Mouse (Mus musculus) neural tube, embryonic 11.5 days (tissue): ENCODE data around the gene Olfr691. TPM values are rescaled to one million over a fixed set of nuclear protein-coding genes. Genes with fewer than 3 reads are reported as not detected.
"Not testable (repeated sequence)": the region's sequence is repeated elsewhere in the genome, so short reads cannot be mapped to it uniquely, and the experiment has no call there.

Experiments used
- ATAC-seq: fragments of 200-750 bp; cut with Nextera tagmentation; 2 replicates; pipeline ENCODE4 v1.8.0; 2017; ENCODE audit warnings: moderate number of reproducible peaks, mild to moderate bottlenecking, moderate TSS enrichment, moderate library complexity; ENCODE audit not compliant: insufficient read depth, low FRiP score, low TSS enrichment
- DNase-seq: peaks from one replicate; pipeline ENCODE4 v3.0.0-alpha.2; 2015; ENCODE audit warnings: low spot score
- H3K27ac ChIP-seq: fragments of 300-500 bp; sonication (generic); 2 replicates; pipeline ENCODE4 v1.5.1; 2014; ENCODE audit warnings: low read depth, mild to moderate bottlenecking, low read length
- H3K27me3 ChIP-seq: fragments of 300-500 bp; sonication (generic); 2 replicates; pipeline ENCODE4 v1.6.1; 2014; ENCODE audit warnings: mild to moderate bottlenecking, low read length, mixed read lengths; ENCODE audit not compliant: control insufficient read depth, insufficient read depth
- H3K36me3 ChIP-seq: fragments of 300-500 bp; sonication (generic); 2 replicates; pipeline ENCODE4 v1.6.1; 2014; ENCODE audit warnings: mild to moderate bottlenecking, low read length, moderate library complexity, mixed read lengths; ENCODE audit not compliant: control insufficient read depth, insufficient read depth
- H3K4me1 ChIP-seq: fragments of 300-500 bp; sonication (generic); 2 replicates; pipeline ENCODE4 v1.6.1; 2014; ENCODE audit warnings: low read length, mixed read lengths; ENCODE audit not compliant: control insufficient read depth, insufficient read depth
- H3K4me2 ChIP-seq: fragments of 300-500 bp; sonication (generic); 2 replicates; pipeline ENCODE4 v1.6.1; 2014; ENCODE audit warnings: low read depth, mild to moderate bottlenecking, moderate library complexity
- H3K4me3 ChIP-seq: fragments of 300-500 bp; sonication (generic); 2 replicates; pipeline ENCODE4 v1.5.1; 2014; ENCODE audit warnings: low read depth, low read length
- H3K9ac ChIP-seq: fragments of 300-500 bp; sonication (generic); 2 replicates; pipeline ENCODE4 v1.6.1; 2014; ENCODE audit warnings: mild to moderate bottlenecking, low read length
- H3K9me3 ChIP-seq: fragments of 300-500 bp; sonication (generic); 2 replicates; pipeline ENCODE4 v1.6.1; 2016; ENCODE audit warnings: low read length; ENCODE audit not compliant: control insufficient read depth
- WGBS: fragments of 180-500 bp; shearing (Covaris S2); extraction: QIAGEN DNeasy Blood & Tissue Kit; methylation state at CpG from one replicate; pipeline ENCODE4 v1.1.7; 2014; 5-methylcytosine and 5-hydroxymethylcytosine counted together
- polyA plus RNA-seq: library from polyadenylated mRNA; unstranded; fragments of >200 nt; fragmentation: Nextera tagmentation; extraction: Ambion mirVana; gene quantifications from 2 replicates; pipeline ENCODE4 v1.2.1, GENCODE M21; 2014

Gene Olfr691
- polyA plus RNA-seq, 1 experiment from 2014 or later = not detected

DNA sequence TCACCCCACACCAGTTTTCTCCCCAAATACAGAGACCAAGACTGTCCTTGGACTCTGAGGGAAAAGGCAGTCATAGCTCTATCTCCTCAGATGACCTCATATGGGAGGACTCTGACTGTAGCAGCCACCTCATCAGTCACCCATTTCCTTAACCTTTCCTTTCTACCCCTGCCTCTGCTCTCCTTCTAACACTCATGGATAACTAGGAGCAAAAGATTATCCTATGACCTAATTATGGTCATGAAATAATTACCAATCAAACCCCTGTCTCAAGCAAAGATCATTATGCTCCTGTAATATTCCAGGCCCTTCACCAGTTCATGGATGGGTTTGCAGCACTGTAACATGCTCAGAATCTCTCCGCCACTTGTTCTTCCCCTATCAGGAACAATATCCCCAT lies 25.9 kb upstream of the Olfr691 start, which contains the start of gene Olfr692:
TSS of gene Olfr692 (plus strand) at position 301 of the 400 bp plus-strand sequence.
- Histone ChIP-seq H3K27me3 (no peaks in the 10 kb centered on the region), H3K4me2 (no peak within 1 kb of the TSS), H3K9me3 (no peaks in the 10 kb centered on the region), H3K4me1 (no peaks in the 10 kb centered on the region), H3K9ac (no peak within 1 kb of the TSS), H3K36me3 (no peaks in the 10 kb centered on the region), H3K4me3 (no peak within 1 kb of the TSS), H3K27ac (no peak within 1 kb of the TSS)
- no peak for DNase-seq
- WGBS = 98% methylated on average over 1 of the region's 1 CpGs
- ATAC-seq = no peak

DNA sequence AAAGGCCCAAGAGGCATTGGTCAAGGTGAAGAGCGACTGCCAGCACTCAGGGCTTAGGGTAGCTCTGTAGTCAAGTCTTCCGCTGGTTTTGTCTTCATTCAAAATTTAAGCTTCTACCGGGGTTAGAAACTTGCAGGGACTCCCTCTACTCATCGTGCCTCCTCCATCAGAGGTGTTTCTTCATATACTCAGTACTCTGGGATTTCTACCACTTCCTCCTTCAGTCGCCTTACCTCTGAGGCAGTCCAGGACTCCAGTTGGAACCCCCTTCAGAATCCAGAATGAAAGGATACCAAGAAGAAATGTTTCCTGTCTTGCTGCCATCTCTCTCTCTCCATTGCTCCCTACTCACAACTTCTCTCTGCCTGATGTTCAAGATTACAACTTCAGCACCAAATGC lies 25.2 kb upstream of the Olfr691 start:
- no peak overlapping the region for H3K4me2 ChIP-seq
- H3K27ac ChIP-seq = no peak overlapping the region
- H3K9me3 ChIP-seq = no peaks in the 10 kb centered on the region
- no peak for ATAC-seq
- H3K27me3 ChIP-seq = no peaks in the 10 kb centered on the region
- H3K9ac ChIP-seq = no peak overlapping the region
- no peak for DNase-seq
- H3K4me1 ChIP-seq = no peaks in the 10 kb centered on the region
- H3K4me3 ChIP-seq = no peak overlapping the region
- H3K36me3 ChIP-seq = no peaks in the 10 kb centered on the region
- 87% methylated on average over 5 of the region's 5 CpGs for WGBS

DNA sequence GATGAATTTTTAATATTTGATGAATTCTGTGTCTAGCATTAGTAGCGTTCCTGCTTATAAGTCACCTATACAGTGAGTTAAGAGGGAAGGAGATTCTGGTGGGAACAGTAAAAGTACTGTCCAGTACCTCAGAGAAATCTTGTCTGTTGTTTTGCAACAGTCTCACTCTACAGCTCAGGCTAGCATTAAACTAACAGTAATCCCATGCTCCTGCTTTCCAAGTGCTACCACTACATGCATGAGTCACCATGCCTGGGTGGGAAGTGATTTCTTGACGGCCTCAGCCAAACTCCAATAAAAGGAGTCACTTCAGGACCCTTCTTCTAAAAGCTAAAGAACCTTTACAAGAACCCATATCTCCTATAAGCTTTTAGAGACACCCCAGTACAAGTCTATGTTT lies 19.6 kb upstream of the Olfr691 start:
- DNase-seq (no peak), ATAC-seq (no peak)
- Histone ChIP-seq H3K27ac (no peak overlapping the region), H3K9ac (no peak overlapping the region), H3K4me3 (no peak overlapping the region), H3K27me3 (no peaks in the 10 kb centered on the region), H3K36me3 (no peaks in the 10 kb centered on the region), H3K4me1 (no peaks in the 10 kb centered on the region), H3K9me3 (no peaks in the 10 kb centered on the region), H3K4me2 (no peak overlapping the region)
- 85% methylated on average over 2 of the region's 2 CpGs for WGBS

DNA sequence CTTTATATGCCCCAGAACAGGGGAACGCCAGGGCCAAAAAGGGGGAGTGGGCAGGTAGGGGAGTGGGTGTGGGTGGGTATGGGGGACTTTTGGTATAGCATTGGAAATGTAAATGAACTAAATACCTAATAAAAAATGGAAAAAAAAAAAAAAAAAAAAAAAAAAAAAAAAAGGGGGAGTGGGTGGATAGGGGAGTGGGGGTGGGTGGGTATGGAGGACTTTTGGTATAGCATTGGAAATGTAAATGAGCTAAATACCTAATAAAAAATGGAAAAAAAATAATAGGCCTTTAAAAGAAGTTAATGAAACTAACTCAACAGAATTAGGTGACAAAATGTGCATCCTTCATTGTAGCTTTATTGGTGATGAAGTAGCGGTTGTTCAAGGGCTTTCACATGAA lies 14.4 kb upstream of the Olfr691 start:
- WGBS = 97% methylated on average over 1 of the region's 2 CpGs
- peak; percentile 95 for ATAC-seq
- H3K36me3 ChIP-seq = not testable (repeated sequence)

DNA sequence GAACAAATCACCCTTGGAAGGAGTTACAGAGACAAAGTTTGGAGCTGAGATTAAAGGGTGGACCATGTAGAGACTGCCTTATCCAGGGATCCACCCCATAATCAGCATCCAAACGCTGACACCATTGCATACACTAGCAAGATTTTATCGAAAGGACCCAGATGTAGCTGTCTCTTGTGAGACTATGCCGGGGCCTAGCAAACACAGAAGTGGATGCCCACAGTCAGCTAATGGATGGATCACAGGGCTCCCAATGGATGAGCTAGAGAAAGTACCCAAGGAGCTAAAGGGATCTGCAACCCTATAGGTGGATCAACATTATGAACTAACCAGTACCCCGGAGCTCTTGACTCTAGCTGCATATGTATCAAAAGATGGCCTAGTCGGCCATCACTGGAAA lies 14.0 kb upstream of the Olfr691 start:
- not testable (repeated sequence) for DNase-seq, H3K9me3 ChIP-seq, H3K4me2 ChIP-seq, H3K4me3 ChIP-seq, H3K4me1 ChIP-seq, H3K27ac ChIP-seq, H3K27me3 ChIP-seq, H3K9ac ChIP-seq, H3K36me3 ChIP-seq
- peak; percentile 45; the same call in 1 of the 2 replicates for ATAC-seq
- WGBS = no CpG with 5 or more reads among the region's 5 CpGs

More for the DNA sequence above, 14.4 kb upstream of the Olfr691 start:
- H3K9ac ChIP-seq, H3K27me3 ChIP-seq, H3K9me3 ChIP-seq, H3K27ac ChIP-seq, H3K4me2 ChIP-seq, H3K4me1 ChIP-seq, DNase-seq, H3K4me3 ChIP-seq: not testable (repeated sequence)

DNA sequence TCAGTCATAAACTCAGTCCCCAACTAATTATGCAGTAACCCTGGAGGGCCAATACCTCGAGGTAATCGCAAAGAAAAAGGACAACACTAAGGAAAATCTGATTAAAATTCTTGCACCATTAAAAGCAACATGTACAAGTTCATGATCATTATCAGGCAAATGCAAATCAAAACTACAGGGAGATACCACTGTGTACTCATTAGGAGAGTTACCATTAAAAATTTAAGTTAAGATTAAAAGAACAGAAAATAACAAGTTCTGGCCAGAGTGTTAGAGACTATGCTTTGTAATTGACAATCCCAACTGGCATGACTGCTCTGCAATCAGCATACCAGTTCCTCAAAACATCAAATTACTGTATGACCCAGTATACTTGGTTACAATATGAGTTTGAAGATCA lies 682 bp upstream of the Olfr691 start:
- ATAC-seq (no peak), DNase-seq (no peak)
- no peaks in the 10 kb centered on the region for H3K36me3 ChIP-seq
- no peak overlapping the region for H3K27ac ChIP-seq
- WGBS = 84% methylated on average over 2 of the region's 2 CpGs
- H3K4me3 ChIP-seq = no peak overlapping the region
- no peaks in the 10 kb centered on the region for H3K27me3 ChIP-seq
- H3K9me3 ChIP-seq = no peaks in the 10 kb centered on the region
- no peak overlapping the region for H3K4me2 ChIP-seq
- no peak overlapping the region for H3K9ac ChIP-seq
- H3K4me1 ChIP-seq = no peaks in the 10 kb centered on the region

DNA sequence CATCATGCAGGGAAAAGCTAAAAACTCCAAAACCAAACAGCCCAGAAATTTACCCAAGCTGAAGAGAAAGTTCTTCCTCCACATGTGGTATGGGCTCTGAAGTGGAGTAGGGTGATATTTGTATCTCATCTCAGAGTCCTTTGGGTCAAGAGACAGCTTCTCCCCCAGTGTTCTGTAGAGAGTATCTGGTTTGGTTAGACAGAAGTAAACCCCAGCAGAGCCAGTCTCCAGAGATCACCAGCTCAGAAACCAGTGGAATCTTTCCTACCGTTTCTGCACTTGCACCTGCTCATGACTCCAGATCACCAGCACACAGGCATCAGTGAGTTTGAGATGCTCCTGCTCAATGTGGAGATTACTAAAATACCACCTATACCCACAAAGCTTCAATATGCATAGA lies 8.1 kb downstream of the Olfr691 start, which contains the start of gene Olfr690:
TSS of gene Olfr690 (minus strand) at position 101 of the 400 bp plus-strand sequence.
- no peaks in the 10 kb centered on the region for H3K4me1 ChIP-seq
- H3K9me3 ChIP-seq = no peaks in the 10 kb centered on the region
- no peak within 1 kb of the TSS for H3K4me3 ChIP-seq
- ATAC-seq (no peak), DNase-seq (no peak)
- 72% methylated on average over 1 of the region's 1 CpGs for WGBS
- no peaks in the 10 kb centered on the region for H3K27me3 ChIP-seq
- no peak within 1 kb of the TSS for H3K4me2 ChIP-seq
- no peaks in the 10 kb centered on the region for H3K36me3 ChIP-seq
- no peak within 1 kb of the TSS for H3K27ac ChIP-seq
- H3K9ac ChIP-seq = no peak within 1 kb of the TSS

DNA sequence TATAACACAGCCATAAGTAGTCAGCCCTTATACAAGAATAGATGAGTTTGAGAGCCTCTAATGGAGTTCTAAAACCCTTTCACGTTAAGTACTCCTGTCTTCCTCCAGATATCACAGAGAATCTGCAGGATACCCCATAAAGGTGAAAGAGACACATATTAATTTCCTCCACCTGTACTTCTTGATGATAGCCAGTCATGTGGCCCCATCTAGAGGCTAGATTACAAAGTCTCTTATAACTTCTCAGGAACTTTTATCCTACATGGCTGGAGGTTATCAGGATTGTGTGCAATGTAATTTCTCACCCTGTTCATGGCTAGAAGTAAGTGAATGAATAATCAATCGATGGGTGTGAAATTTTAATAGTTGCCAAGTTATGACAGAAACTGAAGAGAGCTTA lies 16.8 kb downstream of the Olfr691 start:
- DNase-seq (no peak), ATAC-seq (no peak)
- H3K9ac ChIP-seq = no peak overlapping the region
- H3K4me1 ChIP-seq = no peaks in the 10 kb centered on the region
- no peak overlapping the region for H3K27ac ChIP-seq
- WGBS = 79% methylated on average over 2 of the region's 2 CpGs
- H3K36me3 ChIP-seq = no peaks in the 10 kb centered on the region
- H3K27me3 ChIP-seq = no peaks in the 10 kb centered on the region
- H3K9me3 ChIP-seq = no peaks in the 10 kb centered on the region
- H3K4me2 ChIP-seq = no peak overlapping the region
- H3K4me3 ChIP-seq = no peak overlapping the region

DNA sequence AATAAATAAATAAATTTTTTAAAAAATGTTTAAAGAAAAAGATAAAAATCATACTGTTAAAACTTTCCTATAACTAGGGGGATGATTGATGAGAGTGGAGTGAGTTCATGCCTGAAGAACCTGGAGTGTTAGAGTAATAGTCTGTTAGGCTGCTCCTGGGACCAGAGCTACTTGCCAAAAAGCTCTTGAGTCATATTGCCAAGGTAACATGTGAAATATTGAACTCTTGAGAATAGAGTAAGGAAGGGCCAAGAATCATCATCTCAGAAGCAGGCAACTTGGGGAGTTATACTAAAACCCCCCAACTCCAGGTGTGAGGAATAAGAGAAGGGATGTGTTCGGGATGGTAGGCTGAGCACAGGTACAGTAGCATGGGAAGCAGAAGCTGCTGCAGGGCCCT lies 31.2 kb downstream of the Olfr691 start, which contains the start of gene Olfr689:
TSS of gene Olfr689 (plus strand) at position 301 of the 400 bp plus-strand sequence.
- Histone ChIP-seq H3K27ac (no peak within 1 kb of the TSS), H3K27me3 (no peaks in the 10 kb centered on the region), H3K4me2 (no peak within 1 kb of the TSS), H3K9me3 (no peaks in the 10 kb centered on the region), H3K4me1 (no peaks in the 10 kb centered on the region), H3K36me3 (no peaks in the 10 kb centered on the region), H3K4me3 (no peak within 1 kb of the TSS), H3K9ac (no peak within 1 kb of the TSS)
- DNase-seq (no peak), ATAC-seq (no peak)
- WGBS = 77% methylated on average over 1 of the region's 1 CpGs
